Mouse (Mus musculus) olfactory bulb, adult 2 months (tissue): ENCODE measurements around the gene Gpr107. TPM values are rescaled to one million over a fixed set of nuclear protein-coding genes. Genes with fewer than 3 reads are reported as not detected.

Source experiments
- H3K27ac ChIP-seq: fragments of 200-500 bp; 2 replicates; pipeline ENCODE4 v1.5.1; 2012; ENCODE audit warnings: low read depth, low read length; ENCODE audit not compliant: insufficient read depth
- H3K4me1 ChIP-seq: fragments of 200-500 bp; 2 replicates; pipeline ENCODE4 v1.6.1; 2012; ENCODE audit warnings: low read length; ENCODE audit not compliant: control insufficient read depth, insufficient read depth
- H3K4me3 ChIP-seq: fragments of 200-500 bp; 2 replicates; pipeline ENCODE4 v1.5.1; 2012; ENCODE audit warnings: mild to moderate bottlenecking, low read depth, low read length, moderate library complexity; ENCODE audit not compliant: insufficient read depth
- CTCF ChIP-seq: fragments of 200-500 bp; IDR thresholded peaks from 2 replicates; pipeline ENCODE4 v1.5.1; 2012; ENCODE audit warnings: low read depth, mild to moderate bottlenecking, low read length, moderate library complexity; ENCODE audit not compliant: insufficient read depth
- POLR2A ChIP-seq: fragments of 200-500 bp; IDR thresholded peaks from 2 replicates; pipeline ENCODE4 v1.6.1; 2012; ENCODE audit warnings: mild to moderate bottlenecking, low read depth, low read length, moderate library complexity; ENCODE audit not compliant: insufficient read depth
- WGBS: fragments of 180-500 bp; shearing (Covaris S2); methylation state at CpG from one replicate; pipeline ENCODE4 v1.1.7; 2018; 5-methylcytosine and 5-hydroxymethylcytosine counted together
- polyA plus RNA-seq: library from polyadenylated mRNA; stranded (reverse); fragments of >200 nt; gene quantifications from 2 replicates; pipeline ENCODE4 v1.2.4, GENCODE M21; 2012; ENCODE audit warnings: low replicate concordance; ENCODE audit not compliant: missing spikeins, insufficient read depth, insufficient read length

Gene Gpr107
- polyA plus RNA-seq, 1 experiment = not detected

- H3K4me3 ChIP-seq = peak overlapping the region; percentile 85
- WGBS = 30% methylated on average over 3 of the region's 3 CpGs
- H3K4me1 ChIP-seq = peaks cover 8% of the 10 kb centered on the region
- TF ChIP-seq POLR2A (no peak), CTCF (no peak)
- H3K27ac ChIP-seq = no peak overlapping the region
Measured at GRCm38 (mm10) chr2:31142505-31142904, 9.6 kb upstream of the Gpr107 start.

- no peak for TF ChIP-seq CTCF
- TF ChIP-seq POLR2A = no peak
- WGBS = 91% methylated on average over 6 of the region's 6 CpGs
Measured at GRCm38 (mm10) chr2:31143326-31143725, 8.8 kb upstream of the Gpr107 start.

GRCm38 (mm10) chr2:31143768-31144695 lies 8.1 kb upstream of the Gpr107 start:
- no peak overlapping the region for H3K27ac ChIP-seq
- 83% methylated on average over 16 of the region's 16 CpGs for WGBS
- TF ChIP-seq POLR2A (no peak), CTCF (no peak)
- peaks cover 8% of the 10 kb centered on the region for H3K4me1 ChIP-seq
- no peak overlapping the region for H3K4me3 ChIP-seq

More at GRCm38 (mm10) chr2:31143326-31143725, 8.8 kb upstream of the Gpr107 start:
- Histone ChIP-seq H3K4me1 (peaks cover 8% of the 10 kb centered on the region), H3K4me3 (no peak overlapping the region; the same call in 1 of the 2 replicates), H3K27ac (no peak overlapping the region)

DNA sequence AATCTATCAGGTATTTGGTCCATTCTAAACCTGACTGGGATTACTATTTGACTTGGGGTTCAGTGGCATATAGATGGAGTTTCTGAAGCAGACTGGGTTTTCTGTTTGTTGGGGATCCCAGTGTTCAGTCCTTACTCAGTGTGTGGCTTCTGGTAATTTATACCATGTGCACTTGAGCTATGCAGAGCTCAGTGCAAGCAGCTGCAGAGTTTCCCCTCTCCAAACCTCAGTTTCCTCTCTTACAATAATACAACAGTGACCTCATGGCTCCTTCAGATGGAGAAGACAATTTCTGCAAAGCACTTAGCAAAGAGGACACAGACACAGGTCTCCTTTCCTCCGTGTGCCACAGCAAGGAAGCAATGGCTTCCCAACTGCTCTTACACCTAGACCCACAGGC lies 7.2 kb upstream of the Gpr107 start:
- no peak overlapping the region for H3K4me3 ChIP-seq
- peaks cover 8% of the 10 kb centered on the region for H3K4me1 ChIP-seq
- no peak overlapping the region for H3K27ac ChIP-seq
- no peak for TF ChIP-seq POLR2A
- no peak for TF ChIP-seq CTCF
- 81% methylated on average over 1 of the region's 1 CpGs for WGBS

GRCm38 (mm10) chr2:31147054-31147453 lies 5.1 kb upstream of the Gpr107 start:
- TF ChIP-seq CTCF (no peak), POLR2A (no peak)
- H3K4me3 ChIP-seq = no peak overlapping the region
- H3K4me1 ChIP-seq = peaks cover 3% of the 10 kb centered on the region; the same call in 1 of the 2 replicates
- no peak overlapping the region for H3K27ac ChIP-seq
- 92% methylated on average over 7 of the region's 7 CpGs for WGBS

DNA sequence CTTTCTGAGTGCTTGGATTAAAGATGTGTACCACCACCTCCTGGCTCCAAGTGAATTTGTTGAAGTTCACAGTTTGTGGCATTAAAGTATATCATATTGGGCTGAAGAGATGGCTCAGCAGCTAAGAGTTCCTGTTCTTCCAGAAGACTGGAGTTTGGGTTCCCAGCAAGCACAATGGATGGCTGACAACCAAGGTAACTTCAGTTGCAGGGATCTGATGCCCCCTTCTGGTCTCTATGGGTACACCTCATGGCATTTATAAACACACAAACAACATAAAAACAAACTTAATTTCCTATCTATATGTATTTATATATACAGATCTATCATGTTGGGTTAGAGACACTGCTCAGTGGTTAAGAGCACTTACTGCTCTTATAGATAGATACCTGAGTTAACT lies 1.4 kb upstream of the Gpr107 start:
- H3K4me3 ChIP-seq = no peak overlapping the region
- TF ChIP-seq POLR2A = no peak
- no peak for TF ChIP-seq CTCF
- peaks cover 2% of the 10 kb centered on the region; the same call in 1 of the 2 replicates for H3K4me1 ChIP-seq
- H3K27ac ChIP-seq = no peak overlapping the region

DNA sequence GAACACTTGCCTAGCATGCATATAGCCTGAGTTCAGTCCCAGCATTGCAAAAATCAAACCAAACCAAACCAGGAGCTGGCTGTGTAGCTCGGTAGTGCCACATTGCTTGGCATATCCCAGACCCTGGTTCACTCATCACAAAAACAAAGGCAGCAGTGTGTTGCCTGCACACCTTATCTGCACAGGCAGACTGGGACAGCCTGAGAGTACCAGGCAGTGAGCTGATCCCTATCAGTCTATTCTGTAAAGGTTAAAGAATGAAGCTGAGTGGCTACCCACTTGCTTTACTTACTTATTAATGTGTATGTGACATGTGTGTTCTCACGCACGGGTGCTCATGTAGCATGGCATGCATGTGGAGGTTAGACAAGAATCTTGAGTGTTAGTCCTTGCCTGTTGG lies 4.7 kb downstream of the Gpr107 start:
- H3K4me3 ChIP-seq = no peak overlapping the region
- H3K4me1 ChIP-seq = peaks cover 2% of the 10 kb centered on the region; the same call in 1 of the 2 replicates
- TF ChIP-seq POLR2A (no peak), CTCF (no peak)
- 82% methylated on average over 3 of the region's 3 CpGs for WGBS
- no peak overlapping the region for H3K27ac ChIP-seq

- H3K4me3 ChIP-seq = no peak overlapping the region
- peaks cover 13% of the 10 kb centered on the region for H3K4me1 ChIP-seq
- TF ChIP-seq POLR2A (no peak), CTCF (no peak)
- WGBS = 86% methylated on average over 10 of the region's 10 CpGs
- H3K27ac ChIP-seq = no peak overlapping the region
Measured at GRCm38 (mm10) chr2:31160147-31160920, 8.2 kb downstream of the Gpr107 start.

DNA sequence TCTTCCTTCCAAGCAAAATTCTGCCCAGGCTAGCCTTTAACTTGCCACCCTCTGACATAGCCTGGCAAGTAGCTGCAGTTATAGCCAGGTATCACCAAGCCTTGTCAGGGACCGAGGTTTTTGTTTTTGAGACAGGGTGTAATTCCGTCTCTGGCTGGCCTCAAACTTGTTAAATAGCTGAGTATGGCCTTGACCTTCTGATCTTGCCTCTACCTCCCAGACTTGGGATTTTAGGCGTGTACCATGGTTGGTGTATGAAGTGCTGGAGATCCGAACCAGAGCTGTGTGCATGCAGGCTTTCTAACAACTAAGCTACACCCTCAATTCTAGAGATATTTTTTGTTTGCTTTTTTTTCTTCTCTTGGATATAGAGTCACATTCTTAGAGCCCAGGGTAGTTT lies 9.5 kb downstream of the Gpr107 start:
- WGBS = 90% methylated on average over 4 of the region's 4 CpGs
- no peak overlapping the region for H3K27ac ChIP-seq
- TF ChIP-seq POLR2A (no peak), CTCF (no peak)
- H3K4me3 ChIP-seq = no peak overlapping the region
- peaks cover 16% of the 10 kb centered on the region for H3K4me1 ChIP-seq
